Mouse (Mus musculus): ENCODE data around the gene Slc35g1.
"Not testable (repeated sequence)": the region's sequence is repeated elsewhere in the genome, so short reads cannot be mapped to it uniquely, and the experiment has no call there.

Slc35g1 gene

DNA sequence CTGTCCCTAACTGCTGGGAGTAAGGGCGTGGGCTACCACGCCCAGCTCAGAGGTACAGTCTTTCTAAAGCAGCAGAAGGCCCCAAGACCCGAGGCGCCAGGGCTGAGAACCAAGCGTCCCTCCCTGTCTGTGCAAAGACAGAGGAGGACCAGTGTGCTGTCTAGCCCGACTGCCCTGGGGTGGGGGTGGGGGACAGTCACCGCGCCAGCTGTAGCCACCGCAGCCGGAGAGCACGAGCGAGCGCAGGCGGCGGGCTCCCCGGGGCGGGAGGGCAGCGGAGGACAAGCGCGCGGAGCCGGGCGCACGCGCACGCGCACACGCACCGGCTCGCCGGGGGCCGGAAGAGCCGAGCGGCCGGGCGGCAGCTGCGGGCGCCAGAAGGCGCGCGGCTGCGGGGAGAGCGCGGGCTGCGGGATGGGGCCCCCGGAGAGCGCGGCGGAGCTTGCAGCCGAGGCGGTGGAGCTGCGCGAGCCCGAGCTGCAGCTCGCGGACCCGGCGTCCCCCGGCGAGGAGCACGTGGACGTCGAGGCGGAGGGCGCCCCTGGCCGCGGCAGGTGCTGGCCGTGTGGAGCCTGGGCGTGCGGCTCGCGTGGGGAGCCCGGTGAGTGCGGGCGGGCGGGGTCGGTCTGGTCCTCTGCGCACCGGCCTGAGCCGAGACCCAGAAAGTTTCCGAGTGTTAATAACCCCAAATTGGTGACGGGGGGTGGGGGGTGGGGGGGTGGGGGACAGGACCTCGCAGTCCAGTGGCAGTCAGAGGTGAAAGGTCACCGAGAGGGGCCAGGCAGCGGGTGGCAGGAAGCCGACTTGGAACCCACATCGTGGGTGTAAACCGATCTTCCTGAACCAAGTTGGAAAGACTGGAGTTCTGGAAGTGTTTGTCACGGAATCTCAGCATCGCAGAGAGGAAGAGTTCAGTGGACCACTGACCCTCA is at the start of gene Slc35g1:
Gene Slc35g1, plus strand, starts transcription at position 280 of the 932 bp plus-strand sequence.
- DNase-seq: peak; percentile 66 to 82

DNA sequence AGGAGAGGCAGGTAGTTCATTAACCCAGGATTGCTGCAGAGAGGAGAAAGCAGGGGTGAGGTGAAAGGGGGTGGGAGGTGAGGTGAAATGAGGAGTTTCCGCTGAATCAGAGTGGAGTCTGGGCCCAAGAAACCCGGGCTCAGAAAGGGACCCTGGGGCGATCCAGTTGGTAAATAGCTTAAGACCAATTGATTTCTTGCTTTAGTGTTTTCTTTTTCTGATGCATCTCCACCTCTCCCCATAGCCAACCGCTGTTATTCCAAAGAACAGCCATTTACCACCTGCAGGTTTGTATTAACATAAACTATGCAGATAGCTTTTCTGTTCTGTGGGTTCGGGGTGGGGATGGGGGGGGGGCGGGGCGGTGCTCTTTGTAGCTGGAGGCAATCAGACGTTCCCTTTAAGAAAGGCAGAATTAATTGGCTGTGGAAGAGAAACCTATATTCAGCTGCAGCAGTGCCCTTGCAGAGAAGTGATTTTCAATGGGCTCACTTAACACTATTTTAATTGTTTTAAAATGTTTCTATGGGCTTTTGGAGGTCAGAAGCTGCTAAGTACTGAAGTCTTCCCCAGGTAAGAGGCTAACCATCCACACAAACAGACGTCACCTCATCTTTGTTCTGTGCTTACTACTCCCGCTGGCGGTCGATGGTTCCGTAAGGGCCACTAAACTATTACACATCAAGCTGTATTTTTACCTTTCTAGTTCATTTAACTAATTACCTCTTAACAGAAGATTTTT is 47.3 kb upstream of the Slc35g1 start:
- DNase-seq: no peak

DNA sequence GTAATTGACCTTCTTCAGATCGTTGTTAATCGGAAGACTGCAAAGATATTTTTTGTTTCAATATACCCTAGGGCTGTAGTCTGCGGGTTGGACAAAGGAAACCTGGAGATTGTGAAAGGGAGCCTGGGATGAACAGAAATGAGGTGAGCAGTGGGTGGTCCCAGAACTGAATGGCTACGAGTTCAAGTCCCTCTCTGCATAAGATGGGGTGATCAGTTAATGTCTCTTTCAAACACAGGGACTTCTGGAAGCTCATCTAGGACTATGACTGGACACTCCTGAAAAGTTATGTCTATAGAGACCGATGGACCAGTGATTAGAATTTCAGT is 46.8 kb upstream of the Slc35g1 start:
- DNase-seq: no peak

DNA sequence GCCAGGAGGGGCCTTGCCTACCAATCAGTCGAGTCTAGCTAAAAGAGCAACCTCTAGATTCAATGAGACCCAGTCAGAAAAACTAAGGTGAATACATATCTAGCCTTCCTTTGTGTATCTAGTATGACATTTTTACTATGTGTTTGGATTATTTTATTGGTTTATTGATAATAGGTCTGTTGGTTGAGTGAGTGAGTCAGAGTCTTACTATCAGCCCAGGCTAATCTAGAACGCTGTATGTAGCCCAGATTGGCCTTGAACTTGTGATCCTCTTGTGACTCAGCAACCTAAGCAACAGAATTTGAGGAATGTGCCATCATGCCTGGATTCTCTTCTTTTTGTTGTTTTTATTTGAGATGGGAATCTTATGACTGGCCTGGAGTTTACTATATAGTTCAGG is 44.6 kb upstream of the Slc35g1 start:
- no peak for DNase-seq

DNA sequence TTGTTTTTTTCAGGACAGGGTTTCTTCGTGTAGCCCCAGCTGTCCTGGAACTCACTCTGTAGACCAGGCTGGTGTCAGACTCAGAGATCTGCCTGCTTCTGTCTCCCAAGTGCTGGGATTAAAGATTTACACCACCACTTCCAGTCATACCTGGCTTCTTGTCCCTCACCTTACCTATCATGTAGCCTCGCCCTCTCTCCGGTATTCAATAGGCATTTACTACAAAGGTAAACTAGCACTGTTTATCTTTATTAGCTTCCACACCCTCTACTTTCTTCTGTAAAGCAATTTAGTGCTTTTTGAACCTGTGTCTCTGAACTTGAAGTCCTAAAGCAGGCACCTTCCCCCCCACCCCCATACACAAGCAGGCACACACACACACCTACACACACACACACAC is 44.1 kb upstream of the Slc35g1 start:
- no peak for DNase-seq

DNA sequence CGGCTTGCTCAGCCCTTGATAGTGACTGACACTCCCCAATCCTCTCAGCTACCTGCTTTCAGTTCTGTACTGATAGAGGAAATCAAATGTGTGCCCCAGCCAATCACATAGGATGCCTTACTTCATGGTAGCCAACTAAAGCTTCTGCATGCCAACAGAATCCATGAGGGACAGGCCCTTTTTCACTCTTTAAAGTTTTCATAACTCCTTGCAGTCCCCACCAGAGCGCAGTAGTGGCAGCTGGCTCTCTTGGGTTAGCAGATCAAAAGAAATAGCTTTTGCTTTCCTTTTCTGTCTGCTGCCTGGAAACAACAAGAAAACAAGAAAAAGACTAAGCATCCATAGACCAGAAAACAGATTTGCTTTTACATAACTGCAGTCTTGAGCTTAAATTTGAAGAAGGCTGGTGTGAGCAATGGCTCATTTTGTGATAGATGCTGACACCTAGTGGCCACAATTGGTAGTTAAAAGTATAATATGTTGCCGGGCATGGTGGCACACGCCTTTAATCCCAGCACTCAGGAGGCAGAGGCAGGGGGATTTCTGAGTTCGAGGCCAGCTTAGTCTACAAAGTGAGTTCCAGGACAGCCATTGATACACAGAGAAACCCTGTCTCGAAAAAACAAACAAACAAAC is 43.2 kb upstream of the Slc35g1 start:
- peak; percentile 58 to 81 for DNase-seq

DNA sequence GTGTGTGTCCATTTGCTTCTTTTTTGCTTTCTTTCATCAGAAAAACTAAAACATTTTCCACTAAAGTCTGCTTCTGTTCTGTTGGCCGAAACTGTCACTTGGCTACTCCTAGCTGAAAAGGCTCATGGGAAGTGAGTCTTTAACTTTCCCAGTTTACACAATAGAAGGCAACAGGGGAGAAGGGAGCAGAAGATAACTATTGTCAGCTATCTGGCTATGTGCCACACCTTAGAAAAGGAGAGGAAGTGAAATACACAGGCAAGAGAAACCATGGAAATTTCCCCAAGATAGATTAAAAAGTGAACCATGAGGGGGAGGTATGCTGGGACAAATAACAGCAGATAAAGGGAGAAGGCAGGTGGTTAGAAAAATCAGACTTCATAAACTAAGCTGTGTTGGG is 41.5 kb upstream of the Slc35g1 start:
- no peak for DNase-seq

DNA sequence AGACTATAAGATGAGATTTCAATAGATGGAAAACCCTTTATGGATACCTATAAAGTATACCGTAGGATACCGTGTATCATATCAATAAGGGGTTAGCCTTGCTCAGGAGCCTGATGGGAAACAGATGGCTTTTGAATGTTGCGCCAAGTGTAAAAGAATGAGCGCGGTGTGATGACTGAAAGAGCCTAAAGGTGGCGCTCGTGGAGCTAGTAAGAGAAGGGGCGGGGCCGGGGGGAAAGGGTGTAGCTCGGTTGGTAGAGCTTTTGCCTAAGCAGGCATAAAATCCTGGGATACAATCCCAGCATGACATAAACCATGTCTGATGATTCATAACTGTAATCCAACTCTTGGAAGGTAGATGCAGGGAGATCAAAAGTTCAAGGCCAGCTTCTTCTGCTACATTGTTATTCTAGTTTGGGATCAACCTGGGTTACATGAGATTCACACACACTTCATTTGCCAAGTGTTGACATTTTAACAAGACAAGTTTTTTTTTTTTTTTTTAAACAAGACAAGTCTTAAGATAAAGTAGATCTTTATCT is 40.9 kb upstream of the Slc35g1 start:
- peak; percentile 15 to 17 for DNase-seq

DNA sequence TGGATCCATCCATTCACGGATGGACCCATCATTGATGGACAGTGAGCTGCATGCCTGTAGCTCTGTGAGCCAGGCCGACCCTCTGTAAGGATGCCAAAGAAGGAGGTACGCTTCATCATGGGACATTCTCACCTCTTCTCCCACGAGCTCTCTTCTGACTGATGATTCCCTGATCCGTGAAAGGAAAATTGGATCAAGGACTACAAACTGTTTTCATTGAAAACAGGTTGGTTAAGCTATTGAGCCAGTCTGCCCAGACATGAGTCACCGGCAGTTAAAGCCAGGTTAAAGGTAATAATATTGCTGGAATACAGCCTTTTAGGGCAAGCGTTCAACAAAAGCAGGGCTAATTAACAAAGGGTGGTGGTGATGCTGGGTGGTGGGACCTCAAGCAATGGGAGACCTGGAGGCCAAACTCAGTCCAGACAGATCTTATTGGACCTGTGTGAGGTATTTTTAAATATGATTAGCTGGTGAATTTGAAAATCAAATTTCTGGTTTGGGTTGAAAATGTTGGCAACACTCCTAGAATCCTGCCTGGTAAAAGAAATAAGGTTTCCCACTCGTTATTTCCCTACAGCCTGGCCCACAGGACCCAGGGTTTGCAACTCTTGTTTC is 39.5 kb upstream of the Slc35g1 start:
- no peak for DNase-seq

DNA sequence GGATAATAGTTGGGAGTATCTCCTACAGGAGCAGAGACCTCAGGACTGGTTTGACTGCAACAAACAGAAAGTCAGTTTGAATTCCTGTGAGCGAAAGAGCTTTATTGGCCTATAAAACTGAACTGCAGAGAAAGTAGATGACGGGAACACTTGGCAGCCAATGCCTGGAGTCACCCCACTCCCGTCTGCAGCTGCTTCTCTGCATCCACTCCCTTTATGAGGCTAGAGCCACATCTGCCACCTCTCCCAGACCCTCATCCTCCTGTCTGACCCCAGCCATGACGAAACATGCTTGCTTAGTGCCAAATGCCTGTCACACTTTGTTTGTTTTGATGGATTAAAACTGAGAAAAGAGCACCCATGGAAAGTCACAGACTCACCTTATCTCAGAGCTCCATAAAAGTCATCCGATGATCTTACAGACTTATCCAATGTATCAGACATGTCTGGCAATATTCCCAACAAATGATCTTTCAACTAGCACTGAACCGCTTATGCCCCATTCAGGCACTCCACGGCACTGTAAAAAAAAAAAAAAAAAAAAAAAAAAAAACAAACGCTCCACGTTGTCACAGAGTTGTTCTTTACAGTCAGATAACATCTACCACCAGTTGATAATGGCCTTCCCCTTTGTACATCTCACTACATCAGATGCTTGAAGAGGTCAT is 37.7 kb upstream of the Slc35g1 start:
- no peak for DNase-seq

DNA sequence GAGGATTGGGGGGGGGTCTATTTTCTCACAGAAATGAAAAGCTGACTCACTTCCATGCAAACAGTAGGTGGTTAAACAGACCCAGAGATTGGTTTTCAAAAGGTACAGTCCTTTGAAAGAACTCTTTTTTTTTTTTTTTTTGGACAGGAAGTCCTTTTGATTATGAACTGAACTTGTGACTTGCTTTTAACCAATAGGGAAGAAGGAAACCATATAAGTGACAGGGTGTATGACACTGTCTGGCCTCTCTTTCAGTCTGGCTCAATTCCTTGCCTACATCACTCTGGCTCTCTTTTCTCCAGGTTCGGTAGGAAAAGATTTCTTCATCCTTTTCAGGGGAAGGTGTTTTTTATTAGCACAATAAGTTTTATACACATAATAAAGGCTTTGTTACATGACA is 36.5 kb upstream of the Slc35g1 start:
- no peak for DNase-seq

DNA sequence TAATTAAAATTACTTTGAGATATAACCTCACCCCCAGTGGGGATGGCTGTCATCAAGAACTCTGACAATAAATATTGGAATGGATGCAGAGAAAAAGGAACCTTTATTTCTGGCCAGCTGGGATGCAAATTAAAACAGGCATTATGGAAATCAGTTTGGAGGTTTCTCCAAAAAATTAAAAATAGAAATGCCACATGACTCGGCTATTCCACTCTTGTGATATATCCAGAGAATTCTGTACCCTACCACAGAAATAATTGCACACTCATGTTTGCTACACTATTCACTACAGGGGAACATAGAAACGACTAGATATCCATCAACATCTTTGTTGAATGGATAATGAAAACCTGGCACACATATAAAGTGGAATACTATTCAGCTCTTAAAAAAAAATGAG is 33.9 kb upstream of the Slc35g1 start:
- DNase-seq: no peak

DNA sequence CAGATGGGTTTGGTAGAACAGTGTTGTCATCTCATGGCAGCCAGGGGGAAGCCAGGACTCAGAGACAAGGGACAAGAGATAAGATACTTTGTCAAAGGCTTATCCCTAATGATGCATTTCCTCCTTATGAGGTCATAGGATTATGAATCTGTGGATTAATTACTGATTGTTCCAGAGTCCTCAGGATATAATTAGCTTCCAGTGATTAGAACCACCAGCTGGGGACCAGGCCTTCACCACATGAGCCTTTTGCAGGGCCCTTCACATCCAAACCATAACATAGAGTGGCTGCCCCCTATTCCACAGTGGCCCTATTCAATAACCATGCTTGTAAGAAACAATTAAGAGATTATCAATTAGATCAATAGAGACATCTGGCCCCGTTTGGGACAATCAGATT is 32.4 kb upstream of the Slc35g1 start:
- no peak for DNase-seq

DNA sequence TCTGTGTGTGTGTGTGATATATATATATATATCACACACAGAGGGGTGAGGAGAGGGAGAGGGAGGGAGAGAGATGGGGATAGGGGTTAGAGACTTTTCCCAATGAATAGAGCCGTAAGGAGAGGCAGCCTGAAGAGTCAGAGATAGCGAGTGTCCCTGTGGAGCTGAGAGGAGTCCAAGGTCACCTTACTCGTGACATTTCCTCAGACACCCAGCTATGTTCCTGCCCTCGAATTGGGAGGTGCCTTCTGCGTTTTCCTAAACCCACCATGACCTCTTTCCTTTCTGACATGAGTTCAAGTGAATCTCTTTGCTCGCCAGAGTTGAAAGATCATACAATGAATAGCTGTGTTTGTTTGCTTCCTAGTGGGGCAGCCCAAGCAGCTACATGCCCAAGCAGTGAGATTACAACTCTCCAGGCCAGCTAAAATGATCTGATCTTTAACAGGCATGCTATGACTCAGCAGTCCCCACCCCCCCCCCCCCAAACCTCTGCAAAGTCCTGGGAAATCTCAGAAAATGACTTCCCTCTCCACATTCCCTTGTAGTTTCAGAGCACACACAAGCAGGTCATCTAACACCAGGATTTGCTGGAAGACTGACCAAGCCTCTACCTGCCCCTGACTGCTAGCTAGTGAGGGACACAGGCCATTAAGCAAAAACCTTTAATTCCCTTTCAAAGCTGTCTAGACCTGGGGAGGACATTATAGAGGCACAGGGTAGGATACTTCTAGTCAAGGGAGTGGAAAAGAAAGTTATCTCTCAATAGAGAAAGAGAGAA is 31.7 kb upstream of the Slc35g1 start:
- DNase-seq: no peak

DNA sequence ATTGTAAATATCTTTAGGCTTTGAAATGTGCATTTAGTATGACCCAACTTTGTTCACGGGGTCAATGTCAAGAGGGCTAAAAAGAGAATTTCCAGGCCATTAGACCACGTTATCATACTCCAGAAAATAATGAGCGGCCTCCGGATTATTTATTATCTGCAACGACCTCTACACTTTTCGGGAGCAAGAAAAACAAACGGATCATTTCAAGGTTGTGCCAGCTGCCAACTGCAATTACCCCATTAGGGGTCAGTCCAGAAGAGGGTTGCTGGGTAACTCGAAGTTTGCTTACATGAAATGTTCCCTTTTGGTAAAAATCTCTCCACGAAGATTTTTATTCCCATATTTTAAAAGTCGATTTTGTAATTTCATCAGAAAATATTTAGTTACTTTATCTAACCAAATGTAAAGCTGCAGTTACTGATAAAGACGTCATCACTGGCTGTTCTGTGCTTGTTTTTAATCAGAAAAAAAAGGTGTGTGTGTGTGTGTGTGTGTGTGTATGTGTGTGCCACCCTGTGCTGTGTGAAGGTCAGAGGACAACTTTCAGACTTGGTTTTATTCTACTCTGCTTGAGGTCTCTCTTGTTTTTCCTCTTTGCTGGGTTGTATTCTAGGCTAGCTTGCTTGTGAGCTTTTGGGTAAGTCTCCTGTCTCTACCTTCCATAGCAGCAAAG is 30.7 kb upstream of the Slc35g1 start:
- no peak for DNase-seq

DNA sequence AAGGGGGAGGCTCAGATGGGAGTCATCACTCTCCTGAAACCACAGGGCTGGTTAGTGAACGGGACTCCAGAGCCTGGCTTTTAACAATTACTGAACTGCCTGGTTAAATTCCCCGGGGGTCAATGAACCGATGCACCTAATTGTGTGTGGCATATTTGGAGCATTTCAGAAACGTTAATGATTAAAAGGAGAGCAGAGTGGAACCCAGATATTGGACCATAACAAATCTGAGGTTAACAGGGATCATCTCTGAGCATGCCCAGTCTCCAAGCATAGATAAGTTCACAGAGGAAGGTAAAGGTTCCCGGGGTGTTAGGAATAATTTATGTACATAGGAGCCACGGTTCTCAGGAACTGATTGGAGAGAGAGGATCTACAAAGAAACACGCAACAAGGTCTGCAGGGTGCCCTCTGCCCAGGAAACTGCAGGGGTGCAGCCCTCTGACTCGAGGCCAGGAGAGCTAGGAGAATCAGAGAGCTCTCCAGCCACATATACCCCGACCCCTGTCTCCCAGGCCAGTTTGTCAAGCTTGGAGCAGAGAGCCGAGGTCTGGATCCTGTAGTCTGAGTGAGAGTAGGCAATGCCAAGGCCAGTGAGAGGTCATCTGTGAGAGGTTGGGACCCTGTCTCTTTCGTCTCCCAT is 23.2 kb upstream of the Slc35g1 start:
- DNase-seq: no peak

DNA sequence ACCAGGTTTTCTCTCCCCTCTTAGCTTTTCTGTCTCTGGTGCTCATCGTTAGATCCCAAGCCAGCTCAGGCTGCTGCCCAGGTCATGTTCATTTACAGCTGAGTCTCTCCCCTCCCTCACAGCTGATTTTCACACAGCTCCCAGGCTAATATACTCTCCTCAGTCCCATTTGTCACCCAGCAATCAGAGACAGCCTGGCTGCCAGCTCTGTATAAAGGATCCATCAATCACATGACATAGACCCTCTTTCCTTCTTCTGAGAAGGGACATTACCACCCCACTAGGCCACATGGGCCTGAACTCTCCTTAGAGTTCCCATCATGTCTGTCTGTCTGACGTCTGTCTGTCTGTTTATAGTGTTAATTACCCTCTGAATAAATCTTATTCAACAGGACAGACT is 22.4 kb upstream of the Slc35g1 start:
- no peak for DNase-seq

DNA sequence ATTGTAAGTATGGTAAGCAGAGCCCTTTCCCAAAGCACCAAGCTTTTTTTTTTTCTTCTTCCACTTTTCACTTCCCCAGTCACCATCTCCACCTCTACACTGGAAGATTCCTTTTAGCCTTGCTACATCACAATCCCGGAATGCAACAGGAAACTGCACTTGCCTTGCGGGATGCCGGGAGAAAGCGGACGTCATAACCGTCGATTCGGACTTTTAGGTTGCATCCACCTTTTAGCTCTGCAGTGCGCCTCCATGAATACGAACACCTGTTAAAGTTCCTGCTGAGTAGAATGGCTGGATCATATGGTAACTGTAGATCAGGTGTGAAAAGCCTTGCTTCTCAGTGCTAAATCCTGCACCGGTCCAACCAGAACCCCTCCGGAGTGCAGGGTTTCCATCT is 12.0 kb upstream of the Slc35g1 start:
- DNase-seq: no peak

DNA sequence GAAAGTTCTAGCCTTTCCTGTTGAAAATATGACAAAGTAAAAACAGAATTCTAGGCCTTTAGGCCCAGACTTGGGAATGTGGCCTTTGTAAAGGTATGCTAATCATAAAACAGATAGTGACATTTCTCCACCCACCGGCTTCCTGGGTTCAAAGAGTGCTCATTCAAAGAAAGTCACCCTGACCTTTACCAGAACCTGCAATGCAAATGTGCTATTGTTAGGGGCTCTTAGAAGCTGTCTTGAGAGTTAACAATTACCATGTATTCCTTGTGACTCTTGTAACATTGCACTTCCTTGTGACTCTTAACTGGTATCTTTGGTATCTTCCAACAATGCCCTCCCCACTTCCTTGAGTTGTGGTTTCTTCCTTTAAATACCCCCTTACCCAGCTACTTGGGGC is 8.8 kb upstream of the Slc35g1 start:
- not testable (repeated sequence) for DNase-seq

DNA sequence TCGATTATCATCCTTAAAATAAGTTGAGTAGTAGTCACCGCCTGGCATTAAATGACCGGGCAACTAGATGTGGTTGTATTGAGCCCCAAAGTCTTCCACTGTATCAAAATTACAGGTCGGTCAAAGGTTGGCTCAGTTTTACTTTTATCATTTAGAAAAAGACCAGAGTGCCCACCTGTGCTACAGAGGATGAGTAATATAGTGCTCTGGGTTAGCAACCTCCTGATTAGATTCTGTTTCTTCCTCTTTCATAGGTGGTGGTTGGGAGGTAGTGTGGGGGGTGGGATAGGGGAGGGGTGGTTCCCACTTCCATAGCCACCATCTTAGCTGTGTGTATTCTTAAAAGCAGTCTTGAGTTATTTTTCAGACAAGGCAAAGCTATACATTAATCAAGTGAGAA is 7.9 kb upstream of the Slc35g1 start:
- no peak for DNase-seq

DNA sequence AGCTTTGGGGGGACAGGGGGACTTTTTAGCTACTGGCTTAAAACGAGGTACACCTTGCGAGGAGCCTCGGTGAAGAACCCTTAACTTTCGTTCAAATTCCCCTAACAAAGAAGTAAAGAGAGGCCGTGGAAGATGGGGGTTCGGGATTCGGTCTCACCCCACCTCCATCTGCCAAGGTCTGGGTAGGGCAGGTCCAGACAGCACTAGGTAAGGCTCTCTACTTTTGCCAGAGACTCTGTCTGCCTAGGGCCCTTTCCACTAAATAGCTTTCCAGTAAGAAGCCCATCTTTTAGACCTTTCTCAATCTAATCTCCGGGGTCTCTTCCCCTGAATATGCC is 822 bp downstream of the Slc35g1 start:
- no peak for DNase-seq
